In the genomic region with DNA sequence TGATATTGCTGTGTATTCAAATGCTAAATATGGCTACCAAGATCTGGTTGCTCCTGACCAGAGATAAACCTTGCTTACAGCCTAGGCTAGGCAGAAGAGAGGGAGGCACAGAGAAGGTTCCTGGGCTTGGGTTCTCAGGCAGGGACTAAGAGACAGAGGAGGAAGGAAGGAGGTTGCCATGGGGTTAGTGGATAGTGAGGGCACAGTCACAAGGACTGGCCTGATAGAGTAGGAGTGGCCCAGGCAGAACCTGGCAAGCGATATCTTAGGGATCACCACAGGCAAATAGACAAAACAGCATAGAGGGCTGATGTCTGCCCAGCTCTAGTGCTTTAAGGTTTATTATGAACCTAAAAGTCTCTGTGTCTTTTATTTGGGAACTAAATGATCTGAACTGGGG, we compare ENCODE assay signal across 24 mouse cellular contexts. TPM values are rescaled to one million over a fixed set of nuclear protein-coding genes. Genes with fewer than 3 reads are reported as not detected.
DNase-seq lines count a peak whose midpoint lies in the region; ATAC-seq lines count a peak whose summit lies in the region.
"Had no signal": no experiment of that assay in that cellular context is flagged by ENCODE, and none has a peak within 500 bp of the region (broad histone marks: within the 10 kb centered on the region; RNA-seq: fewer than 3 reads in every experiment).

No protein-coding gene starts in this region.

- peak; percentile 73 for ATAC-seq in liver, embryonic 16.5 days (ENCODE audit: low read depth)
- no peak for ATAC-seq in forebrain, embryonic 13.5 days
- ATAC-seq: CD4-positive, CD25-positive, alpha-beta regulatory T cell, adult 4 months; forebrain, embryonic 16.5 days; midbrain, embryonic 16.5 days had no signal

- H3K4me1 ChIP-seq in liver, embryonic 16.5 days (ENCODE audit: control insufficient read depth, low read depth, low read length): peaks cover 5% of the 10 kb centered on the region
- no peaks in the 10 kb centered on the region for H3K4me1 ChIP-seq in forebrain, embryonic 13.5 days
- H3K4me1 ChIP-seq: embryonic facial prominence, embryonic 13.5 days; limb, embryonic 12.5 days; lung, embryonic 15.5 days had no signal

- no peaks in the 10 kb centered on the region for H3K27me3 ChIP-seq in liver, embryonic 16.5 days (ENCODE audit: control insufficient read depth, insufficient read depth, low read depth, low read length)
- H3K27me3 ChIP-seq in forebrain, embryonic 13.5 days: no peaks in the 10 kb centered on the region
- H3K27me3 ChIP-seq: embryonic facial prominence, embryonic 13.5 days; limb, embryonic 12.5 days; lung, embryonic 15.5 days had no signal

- no peaks in the 10 kb centered on the region for H3K9me3 ChIP-seq in liver, embryonic 16.5 days (replicated peaks; ENCODE audit: control insufficient read depth, low read length)
- no peaks in the 10 kb centered on the region for H3K9me3 ChIP-seq in forebrain, embryonic 13.5 days (replicated peaks)
- H3K9me3 ChIP-seq: embryonic facial prominence, embryonic 13.5 days; limb, embryonic 12.5 days; lung, embryonic 15.5 days had no signal

- H3K27ac ChIP-seq in liver, embryonic 16.5 days (ENCODE audit: low read length): no peak overlapping the region
- H3K27ac ChIP-seq in forebrain, embryonic 13.5 days: no peak overlapping the region
- H3K27ac ChIP-seq: embryonic facial prominence, embryonic 13.5 days; heart, adult 2 months; hindbrain, embryonic 14.5 days; limb, embryonic 12.5 days; lung, embryonic 15.5 days; macrophage had no signal

- H3K9ac ChIP-seq in liver, embryonic 16.5 days (ENCODE audit: low read depth, low read length): no peak overlapping the region
- no peak overlapping the region for H3K9ac ChIP-seq in forebrain, embryonic 13.5 days
- H3K9ac ChIP-seq: embryonic facial prominence, embryonic 13.5 days; hindbrain, embryonic 14.5 days; limb, embryonic 12.5 days; lung, embryonic 15.5 days had no signal

- no peak overlapping the region for H3K4me3 ChIP-seq in liver, embryonic 16.5 days (ENCODE audit: low read depth, low read length)
- H3K4me3 ChIP-seq in forebrain, embryonic 13.5 days: no peak overlapping the region
- H3K4me3 ChIP-seq: embryonic facial prominence, embryonic 13.5 days; heart, adult 2 months; limb, embryonic 12.5 days; lung, embryonic 15.5 days had no signal

- no peaks in the 10 kb centered on the region for H3K36me3 ChIP-seq in liver, embryonic 16.5 days (ENCODE audit: control insufficient read depth, insufficient read depth)
- H3K36me3 ChIP-seq in forebrain, embryonic 13.5 days (ENCODE audit: poor library complexity, severe bottlenecking): peaks cover 7% of the 10 kb centered on the region; the same call in 1 of the 2 replicates
- H3K36me3 ChIP-seq: lung, embryonic 15.5 days had no signal

- no peak overlapping the region for H3K4me2 ChIP-seq in liver, embryonic 16.5 days (ENCODE audit: low read depth, low read length)
- H3K4me2 ChIP-seq in forebrain, embryonic 13.5 days: no peak overlapping the region
- H3K4me2 ChIP-seq: embryonic facial prominence, embryonic 13.5 days; hindbrain, embryonic 14.5 days; limb, embryonic 12.5 days; lung, embryonic 15.5 days had no signal

- WGBS in liver, embryonic 16.5 days (ENCODE audit: insufficient replicate concordance): 12% methylated on average over 1 of the region's 1 CpGs
- WGBS in forebrain, embryonic 13.5 days: 91% methylated on average over 1 of the region's 1 CpGs

- DNase-seq in gastrocnemius, adult 18-20 months (ENCODE audit: low spot score): peak; percentile 2
- no peak for DNase-seq in gastrocnemius, postnatal 4 days (ENCODE audit: low spot score in 2 of 2)
- DNase-seq in 416B (ENCODE audit: low read depth) (peak; percentile 39), liver (peak; percentile 47)
- no peak for DNase-seq in embryo, embryonic 11 days
- DNase-seq in frontal cortex, postnatal 36 days (ENCODE audit: low spot score in 2 of 2): no peak
- DNase-seq: adrenal gland, postnatal 36 days; cerebellum, adult 9-11 months; heart, adult 2 months; heart, postnatal 36 days; kidney, adult 9 months; kidney, postnatal 25 days; right cerebral cortex, postnatal 25 days; thymus, postnatal 4 days had no signal

RNA-seq across cellular contexts. Expression of a gene that starts 41.2 kb away (rescaled TPM):
- 10 to 100 TPM; 29.8 to 30.6 TPM for total RNA-seq in gastrocnemius, adult 18-20 months (2021)
- 10 to 100 TPM; 29.4 to 31.4 TPM for total RNA-seq in gastrocnemius, postnatal 4 days (2021)
- 15.4 and 17.8 TPM in 2 replicates for polyA plus RNA-seq in liver, embryonic 16.5 days (2015; fragmentation: Nextera tagmentation; extraction: Ambion mirVana)
- polyA plus RNA-seq in forebrain, embryonic 13.5 days (2015; fragmentation: Nextera tagmentation; extraction: Ambion mirVana): 28.5 and 29.4 TPM in 2 replicates

Comparison
In these comparisons a context has a peak if more than half of its experiments do, and no peak if none do; other contexts are left out.
1. DNase-seq: peak in gastrocnemius, adult 18-20 months (single experiment), 416B (single experiment) and liver (single experiment); none in gastrocnemius, postnatal 4 days (0 of 2), embryo, embryonic 11 days (single experiment) and frontal cortex, postnatal 36 days (0 of 2).